Mouse (Mus musculus) MN1 (cell line): ENCODE data around the gene Map6.
"Not testable (repeated sequence)": the region's sequence is repeated elsewhere in the genome, so short reads cannot be mapped to it uniquely, and the experiment has no call there.

Experiments
- DNase-seq: peaks from one replicate; pipeline ENCODE4 v3.0.0-alpha.2; 2016; ENCODE audit warnings: low spot score

Gene Map6

DNA sequence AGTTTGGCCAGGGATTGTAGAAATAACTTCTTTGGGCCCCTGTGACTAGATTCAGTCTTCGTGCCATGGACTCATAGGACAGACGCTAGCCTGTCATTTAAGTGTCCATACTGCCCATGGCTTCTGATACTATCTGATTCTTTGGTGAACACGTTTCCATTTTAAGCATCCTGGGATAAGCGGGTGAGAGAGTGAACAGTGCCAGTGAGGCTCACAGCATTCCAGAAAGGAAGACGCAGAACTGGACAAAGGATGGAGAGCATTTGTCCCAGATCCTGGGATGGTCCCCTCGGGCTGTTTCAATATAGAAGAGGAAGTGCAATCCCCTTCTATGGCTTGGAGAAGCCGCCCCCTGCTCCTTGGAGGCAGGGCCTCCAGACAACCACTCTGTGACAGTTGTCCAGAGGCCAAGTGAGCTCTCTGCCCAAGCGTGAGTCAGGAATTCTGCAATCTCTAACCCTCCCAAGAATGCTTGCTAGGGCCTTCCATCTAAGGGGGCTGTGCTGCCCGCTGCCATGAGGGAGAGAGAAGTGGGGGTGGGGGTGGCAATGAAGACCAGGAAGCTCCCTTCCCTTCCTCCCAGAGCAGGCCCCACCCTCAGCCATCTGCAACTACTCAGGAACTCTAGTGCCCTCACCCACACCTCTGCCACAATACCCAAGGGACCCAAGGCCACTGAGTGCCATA, 89.1 kb downstream of the Map6 start:
- DNase-seq = peak; percentile 76

GRCm38 (mm10) chr7:99357201-99357600, 90.0 kb downstream of the Map6 start:
- peak; percentile 66 for DNase-seq

DNA sequence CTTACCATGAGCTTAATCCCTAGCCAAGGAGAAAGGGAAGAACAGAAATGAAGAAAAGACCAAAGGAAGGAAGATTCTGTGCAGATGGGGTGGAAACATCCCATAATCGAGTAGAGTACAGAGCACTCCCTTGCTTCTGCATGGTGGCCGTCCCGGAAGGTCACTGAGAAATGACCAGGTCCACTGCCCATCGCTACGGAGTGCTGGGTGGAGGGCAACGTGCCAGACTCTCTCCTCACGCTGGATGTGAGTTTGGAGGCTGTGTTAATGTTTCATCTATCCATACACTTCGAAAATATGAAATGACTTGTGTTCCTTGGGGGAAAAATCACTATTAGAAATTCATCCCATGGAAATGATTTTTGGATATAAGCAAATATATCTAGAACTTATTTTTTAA, 91.1 kb downstream of the Map6 start:
- DNase-seq = no peak

GRCm38 (mm10) chr7:99360021-99360802, 93.0 kb downstream of the Map6 start:
- DNase-seq = peak; percentile 96

GRCm38 (mm10) chr7:99360803-99361414, 93.7 kb downstream of the Map6 start:
- peak; percentile 63 for DNase-seq

DNA sequence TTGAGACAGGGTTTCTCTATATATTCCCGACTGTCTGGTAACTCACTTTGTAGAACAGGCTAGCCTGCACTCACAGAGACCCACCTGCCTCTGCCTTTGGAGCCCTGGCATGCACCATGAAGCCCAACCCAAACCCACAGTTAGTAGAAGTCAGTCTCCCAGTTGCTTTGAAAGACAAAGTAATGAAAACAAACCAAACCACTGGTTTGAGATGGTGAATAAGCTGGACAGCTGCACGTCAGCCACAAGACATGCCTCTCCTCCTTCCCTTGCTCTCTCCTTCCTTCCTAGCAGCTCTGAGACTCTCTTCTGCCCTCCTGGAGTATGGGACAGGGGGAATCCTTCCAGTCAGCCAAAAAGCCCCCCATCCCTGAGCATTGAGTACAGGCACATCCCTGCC, 94.9 kb downstream of the Map6 start:
- DNase-seq = no peak

DNA sequence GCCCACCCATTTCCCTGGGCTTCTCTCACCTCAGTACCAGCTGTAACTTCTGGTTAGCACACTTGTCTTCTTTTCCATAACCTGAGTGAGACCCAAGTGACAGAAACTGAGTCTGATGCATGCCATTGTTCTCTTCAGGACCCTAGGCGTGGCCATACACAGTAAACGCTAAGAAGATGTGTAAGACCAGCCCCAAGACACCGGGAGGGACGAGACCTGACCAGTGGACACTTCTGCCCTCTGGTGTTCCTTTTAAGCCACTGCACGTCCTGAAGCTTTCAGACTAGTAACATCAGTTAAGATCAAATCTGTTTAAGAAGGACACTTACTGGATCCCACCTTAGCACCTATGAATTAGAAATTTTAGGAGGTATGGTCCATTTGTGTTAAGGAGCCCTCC, 97.8 kb downstream of the Map6 start:
- DNase-seq = peak; percentile 89

DNA sequence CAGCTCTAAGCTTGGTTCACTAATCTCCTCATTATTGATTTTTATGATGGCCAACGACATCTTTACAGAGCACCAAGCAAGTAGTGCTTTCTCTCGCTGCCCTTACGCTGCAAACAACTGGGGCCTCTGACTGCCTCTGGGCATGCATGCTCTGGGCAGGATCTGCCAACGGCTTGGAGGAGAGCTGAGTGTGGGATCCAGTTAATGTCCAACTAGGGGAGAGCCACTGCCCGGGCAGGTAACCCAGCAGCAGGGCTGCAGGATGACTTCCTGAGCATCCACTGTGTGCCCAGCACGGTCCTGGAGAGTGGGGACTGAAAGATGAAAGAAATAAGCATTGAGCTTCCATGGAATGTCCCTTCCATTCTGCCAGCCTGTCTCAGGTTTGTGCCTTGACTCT, 99.5 kb downstream of the Map6 start:
- DNase-seq = no peak

- DNase-seq = not testable (repeated sequence)
These were observed 107.1 kb downstream of the Map6 start for GRCm38 (mm10) chr7:99374325-99374724.

DNA sequence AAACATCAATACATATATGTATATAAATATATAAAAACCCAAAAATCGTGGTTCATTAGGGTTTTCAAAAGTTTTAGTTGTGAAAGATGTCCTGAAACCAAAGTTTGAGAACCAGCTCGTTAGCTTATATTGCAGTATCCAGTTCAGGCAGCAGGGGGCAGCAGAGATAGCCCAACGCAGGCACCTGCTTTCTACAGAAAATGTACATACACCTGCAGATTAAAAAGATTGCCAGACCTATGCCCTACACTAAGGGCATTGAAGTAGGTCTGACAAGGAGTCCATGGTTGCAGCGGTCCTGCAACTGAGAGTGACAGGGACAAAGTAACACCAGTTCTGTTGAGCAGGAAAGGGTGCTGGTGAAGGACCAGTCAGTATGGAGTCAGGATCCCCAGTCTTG, 108.2 kb downstream of the Map6 start:
- DNase-seq = peak; percentile 65

GRCm38 (mm10) chr7:99378870-99379269, 111.6 kb downstream of the Map6 start:
- DNase-seq = no peak

DNA sequence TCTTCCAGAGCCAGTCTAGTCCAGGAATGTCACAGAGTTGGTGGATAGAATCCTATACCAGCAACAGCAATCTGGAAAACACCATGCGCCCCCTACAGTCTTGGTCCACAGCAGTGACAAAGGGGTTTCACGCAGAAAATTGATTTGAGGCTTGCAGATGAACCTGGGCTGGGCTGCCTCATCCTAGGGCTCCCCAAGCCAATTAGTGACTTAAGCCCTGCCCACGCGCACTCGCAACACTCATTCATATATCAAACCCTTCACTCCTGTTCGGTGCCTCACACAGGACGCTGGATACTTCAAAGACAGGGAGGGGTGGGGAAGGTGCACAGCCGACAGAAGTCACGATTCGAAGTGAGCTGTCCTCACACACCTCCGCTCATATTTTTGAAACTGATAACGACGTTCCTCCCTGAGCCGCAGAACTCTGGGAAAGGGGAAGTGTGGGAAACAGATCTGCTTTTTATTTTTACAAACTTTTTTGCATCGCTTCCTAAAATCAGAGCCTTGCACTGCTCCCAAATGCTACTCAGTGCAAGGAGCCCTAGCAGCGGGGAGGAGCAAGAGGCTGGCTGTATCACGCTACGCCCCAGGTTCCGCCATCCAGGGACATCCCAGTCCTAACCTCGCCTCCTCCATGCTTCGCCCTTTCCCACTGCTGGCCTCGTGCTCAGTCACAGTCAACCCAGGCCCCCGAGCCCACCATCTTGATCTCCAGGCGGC, 113.4 kb downstream of the Map6 start:
- peak; percentile 72 for DNase-seq

DNA sequence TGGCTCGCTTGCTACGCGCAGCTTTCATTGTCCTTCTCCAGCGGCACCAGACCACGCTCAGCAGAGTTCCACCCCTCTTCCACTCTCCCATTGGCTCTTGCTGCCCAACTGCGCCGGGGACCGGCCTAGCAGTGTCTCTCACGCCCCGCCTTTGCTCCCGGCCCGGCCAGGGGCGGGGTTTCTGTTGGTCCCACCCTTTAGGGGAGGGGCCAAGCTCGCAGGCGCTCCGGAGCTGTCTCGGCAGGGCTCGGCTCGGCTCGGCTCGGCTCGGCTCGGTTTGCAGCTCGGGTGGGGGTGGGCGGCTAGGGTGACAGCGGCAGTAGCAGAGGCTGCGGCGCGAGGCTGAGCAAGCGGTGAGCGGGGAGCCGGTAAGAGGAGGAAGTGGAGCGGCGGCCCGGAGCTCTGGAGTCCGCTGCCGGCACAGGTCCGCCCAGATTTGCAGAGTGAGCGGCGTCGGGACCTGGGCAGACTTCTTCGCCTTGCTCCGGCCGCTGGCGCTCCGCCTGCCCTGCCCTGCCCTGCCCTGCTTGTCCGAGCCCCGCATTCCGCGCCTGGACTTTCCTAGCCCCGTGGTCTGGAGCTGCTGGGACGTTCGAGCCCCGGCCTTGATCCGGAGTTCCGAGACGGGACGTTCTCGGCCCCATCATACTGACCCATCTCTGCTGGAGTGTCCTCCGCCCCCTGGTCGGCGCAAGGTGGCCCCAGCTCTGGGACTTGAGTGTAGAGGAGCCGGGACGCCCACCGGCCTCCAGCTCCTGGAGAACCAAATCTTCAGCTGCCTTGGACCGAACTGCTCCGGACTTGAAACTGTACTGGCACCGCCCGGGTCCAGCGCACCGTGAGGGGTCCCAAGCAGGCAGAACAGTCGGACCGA, 114.2 kb downstream of the Map6 start, which contains the start of gene Gdpd5:
TSS of gene Gdpd5 (plus strand) at position 201 of the 874 bp plus-strand sequence.
- peak; percentile 98 for DNase-seq

DNA sequence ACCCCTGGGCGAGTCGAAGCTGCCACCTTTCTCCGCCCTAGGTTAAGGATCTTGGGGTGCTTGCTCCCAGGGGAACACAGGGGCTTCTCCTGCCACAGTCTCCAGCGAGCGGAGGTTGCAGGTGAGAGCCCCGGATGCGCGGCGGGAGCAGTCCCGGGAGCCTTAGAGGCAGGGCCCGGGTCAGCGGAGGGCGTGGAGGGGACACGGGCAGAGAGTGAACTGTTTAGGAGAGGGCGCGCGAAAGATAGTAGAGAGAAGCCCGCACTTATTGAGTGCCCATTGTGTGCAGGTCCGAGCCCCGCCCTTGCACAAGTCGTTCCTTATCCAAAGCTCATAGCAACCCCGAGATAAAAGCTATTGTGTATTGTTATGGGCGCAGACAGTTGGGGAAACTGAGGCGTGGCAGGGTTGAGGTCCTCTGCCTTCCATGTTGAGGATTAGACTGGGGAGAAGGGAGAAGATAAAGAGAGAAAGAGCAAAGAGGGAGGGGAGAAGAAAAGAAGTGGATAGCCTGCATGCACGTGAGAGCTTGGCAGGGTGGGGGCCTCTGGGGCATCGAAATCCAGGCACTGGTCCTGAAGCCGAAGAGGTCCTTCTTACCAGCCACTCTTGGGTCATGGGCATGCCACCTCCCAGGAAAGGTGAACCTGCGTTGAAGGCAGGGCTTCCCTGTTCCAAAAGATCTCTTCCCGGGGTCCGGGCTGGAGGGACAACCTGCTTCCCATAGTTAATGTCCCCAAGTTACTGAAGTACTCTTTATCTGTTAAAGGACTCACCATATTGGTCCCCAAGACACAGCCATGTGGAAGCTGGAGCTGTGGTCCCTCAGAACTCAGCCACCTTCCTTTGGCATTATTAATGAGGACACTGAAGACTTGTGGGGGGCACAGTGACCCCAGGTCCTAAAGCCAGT, 115.1 kb downstream of the Map6 start:
- DNase-seq = no peak

DNA sequence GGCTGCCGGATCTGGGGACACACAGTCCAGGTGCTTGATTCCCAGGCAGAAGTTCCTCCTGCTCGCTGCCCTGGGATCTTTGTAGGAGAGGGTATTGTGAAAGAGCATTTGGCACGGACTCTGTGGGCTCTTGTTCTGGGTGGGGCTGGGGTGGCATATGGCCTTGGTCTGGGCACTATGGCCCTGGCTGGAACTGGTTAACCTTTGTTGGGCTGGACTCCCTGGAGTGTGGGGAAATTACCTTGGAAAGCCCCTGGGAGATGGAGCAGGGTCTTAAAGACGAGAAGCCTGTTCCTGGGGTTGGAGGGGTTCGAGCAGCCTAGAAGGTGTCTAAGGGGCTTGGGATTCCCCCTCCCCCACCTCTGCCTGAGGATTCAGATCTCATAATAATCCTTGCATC, 116.0 kb downstream of the Map6 start:
- DNase-seq = no peak

DNA sequence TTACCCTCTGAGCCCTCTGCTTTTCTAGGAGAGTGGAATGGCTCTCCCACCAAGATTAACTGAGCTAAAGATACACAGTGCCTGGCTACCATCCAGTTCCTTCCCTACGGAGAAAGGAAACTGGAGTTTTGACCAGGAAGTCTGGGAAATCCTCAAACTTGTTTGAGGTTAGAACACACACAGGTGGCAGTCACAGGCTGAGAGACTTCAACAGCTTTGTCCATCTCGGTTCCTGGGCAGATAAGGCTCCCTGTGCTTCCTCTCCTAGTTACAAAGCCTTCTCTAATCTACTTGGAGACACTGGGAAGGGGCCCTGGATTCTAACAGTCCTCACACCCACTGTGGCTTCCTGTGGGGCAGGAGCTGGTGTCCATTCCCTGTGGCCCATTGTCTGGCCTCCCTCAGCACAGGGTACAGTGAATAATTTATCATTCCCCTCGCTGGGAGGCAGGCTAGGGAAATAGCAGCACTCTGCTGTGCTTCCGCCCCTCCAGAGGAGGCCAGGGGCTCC, 116.9 kb downstream of the Map6 start:
- no peak for DNase-seq

DNA sequence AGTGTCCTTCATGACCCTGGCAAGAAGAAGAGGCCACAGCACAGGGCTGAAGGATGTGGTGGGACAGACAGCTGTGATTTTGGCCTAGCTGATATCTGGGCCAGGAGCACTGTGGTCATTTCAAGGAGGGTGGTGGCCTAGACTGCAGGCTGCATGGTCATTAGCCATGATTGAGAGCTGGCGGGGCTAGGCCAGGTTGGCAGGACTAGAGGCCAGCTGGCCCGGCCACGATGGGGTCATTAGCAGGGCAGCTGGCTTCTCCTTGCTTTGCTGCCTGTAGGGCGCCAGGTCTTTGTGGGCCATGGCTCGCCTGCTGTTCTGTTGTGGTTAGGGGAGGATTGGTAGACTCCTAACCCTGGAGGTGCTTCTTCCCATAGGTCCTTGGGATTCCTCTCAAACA, 118.8 kb downstream of the Map6 start:
- peak; percentile 65 for DNase-seq
